ENCODE assay signal across 7 mouse cellular contexts in the genomic region with DNA sequence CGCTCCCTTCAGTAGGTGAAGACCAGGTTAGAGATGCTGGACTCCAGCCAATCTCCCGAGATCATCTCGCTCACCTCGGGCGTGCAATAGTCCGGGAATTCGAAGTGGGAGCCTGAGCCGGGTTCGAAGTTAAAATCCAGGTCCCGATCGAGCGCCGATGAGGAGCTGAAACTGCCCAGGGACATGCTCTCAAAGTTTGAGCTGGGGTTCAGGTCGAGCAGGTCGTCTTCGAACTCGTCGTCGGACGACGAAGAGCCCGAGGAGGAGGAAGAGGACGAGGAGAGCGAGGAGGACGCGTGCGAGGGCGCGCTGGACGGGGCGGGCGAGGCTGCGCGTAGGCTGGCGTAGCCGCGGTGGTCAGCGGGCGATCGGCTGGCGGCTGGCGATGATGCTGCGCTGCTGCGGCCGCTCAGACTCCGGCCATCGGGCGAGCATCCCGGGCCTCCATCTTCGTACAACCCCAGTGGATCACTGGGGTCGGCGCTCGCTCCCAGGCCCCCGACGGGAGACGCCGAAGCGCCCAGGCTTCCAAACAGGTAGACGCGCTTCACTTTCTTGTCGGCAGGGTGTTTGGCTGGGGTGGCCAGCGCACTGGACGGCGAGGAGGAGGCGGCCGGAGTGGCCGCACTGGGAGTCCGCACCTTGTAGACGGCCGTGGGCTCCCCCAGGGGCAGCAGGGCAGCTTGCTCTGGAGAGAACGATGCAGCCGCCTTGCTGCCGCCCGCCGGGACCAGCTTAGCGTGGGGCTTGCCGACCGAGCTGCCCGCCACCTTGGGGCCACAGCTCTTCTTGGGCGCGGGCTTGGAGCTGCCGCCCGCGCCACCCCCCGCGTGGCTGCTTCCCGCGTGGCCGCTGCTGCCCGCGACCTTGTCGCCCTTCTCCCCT. TPM values are rescaled to one million over a fixed set of nuclear protein-coding genes. Genes with fewer than 3 reads are reported as not detected.
DNase-seq lines count a peak whose midpoint lies in the region; ATAC-seq and TF ChIP-seq lines count a peak whose summit lies in the region.

No protein-coding gene starts in this region.

- no peak for TF ChIP-seq CTCF in G1E (IDR thresholded peaks at IDR 0.05; ENCODE audit: low read depth, low read length)

- H3K9me3 ChIP-seq in G1E (replicated peaks), result peaks cover 22% of the 10 kb centered on the region
- no peaks in the 10 kb centered on the region for H3K9me3 ChIP-seq in embryonic facial prominence, embryonic 13.5 days
- no peaks in the 10 kb centered on the region for H3K9me3 ChIP-seq in midbrain, embryonic 10.5 days (replicated peaks)

- H3K27me3 ChIP-seq in G1E (ENCODE audit: insufficient read depth, low read length), result no peaks in the 10 kb centered on the region; the same call in 1 of the 2 replicates
- no peaks in the 10 kb centered on the region for H3K27me3 ChIP-seq in embryonic facial prominence, embryonic 13.5 days
- H3K27me3 ChIP-seq in midbrain, embryonic 10.5 days (ENCODE audit: low read depth, poor library complexity, severe bottlenecking), result no peaks in the 10 kb centered on the region
- peaks cover 2% of the 10 kb centered on the region; the same call in 1 of the 2 replicates for H3K27me3 ChIP-seq in splenic B cell, adult 2 months (ENCODE audit: control insufficient read depth, insufficient read depth, low read length, poor library complexity, severe bottlenecking)

- no peak for ATAC-seq in G1E (ENCODE audit: extremely low read depth, insufficient number of reproducible peaks, low FRiP score, poor library complexity, severe bottlenecking)
- no peak for ATAC-seq in embryonic facial prominence, embryonic 13.5 days (ENCODE audit: insufficient number of reproducible peaks, insufficient read depth, low FRiP score, low TSS enrichment, low read depth)

- H3K27ac ChIP-seq in embryonic facial prominence, embryonic 13.5 days, result peak overlapping the region; percentile 100
- H3K27ac ChIP-seq in midbrain, embryonic 10.5 days (replicated peaks), result peak overlapping the region; percentile 99

- under 1% methylated on average over 92 of the region's 92 CpGs for WGBS in embryonic facial prominence, embryonic 13.5 days
- under 1% methylated on average over 92 of the region's 92 CpGs for WGBS in midbrain, embryonic 10.5 days

- H3K9ac ChIP-seq in embryonic facial prominence, embryonic 13.5 days, result peak overlapping the region; percentile 100

- DNase-seq in G1E (ENCODE audit: low spot score), result no peak
- DNase-seq in adrenal gland, adult 8-10 months, result peak; percentile 19
- peak; percentile 56 for DNase-seq in heart, postnatal 14 days
- DNase-seq in layer of hippocampus, postnatal 10 days (ENCODE audit: low spot score in 2 of 2), result peak; percentile 64 to 73
- peak; percentile 71 for DNase-seq in midbrain, embryonic 10.5 days (ENCODE audit: low spot score)
- peak; percentile 47 for DNase-seq in splenic B cell, adult 2 months (ENCODE audit: low read depth, low spot score)

- intact Hi-C loops in heart, postnatal 14 days (cut with DNase I), result loop anchor here (2.0 to 5.0 kb wide), 7 partner anchors 67 to 1035 kb away; partner anchors contain the start of gene E2f3

- H3K4me2 ChIP-seq in embryonic facial prominence, embryonic 13.5 days, result peak overlapping the region; percentile 62

- H3K4me3 ChIP-seq in G1E (ENCODE audit: low read depth, low read length), result peak overlapping the region; percentile 35; the same call in 1 of the 2 replicates
- peak overlapping the region; percentile 83 for H3K4me3 ChIP-seq in embryonic facial prominence, embryonic 13.5 days
- H3K4me3 ChIP-seq in midbrain, embryonic 10.5 days, result peak overlapping the region; percentile 83

- no peaks in the 10 kb centered on the region; the same call in 1 of the 2 replicates for H3K4me1 ChIP-seq in G1E (ENCODE audit: insufficient read depth, low read depth, low read length)
- peaks cover 16% of the 10 kb centered on the region for H3K4me1 ChIP-seq in embryonic facial prominence, embryonic 13.5 days
- peaks cover 30% of the 10 kb centered on the region for H3K4me1 ChIP-seq in midbrain, embryonic 10.5 days

- H3K36me3 ChIP-seq in G1E (replicated peaks), result no peaks in the 10 kb centered on the region
- H3K36me3 ChIP-seq in embryonic facial prominence, embryonic 13.5 days, result peaks cover 2% of the 10 kb centered on the region; the same call in 1 of the 2 replicates
- peaks cover 29% of the 10 kb centered on the region for H3K36me3 ChIP-seq in midbrain, embryonic 10.5 days
- H3K36me3 ChIP-seq in splenic B cell, adult 2 months (ENCODE audit: control insufficient read depth, insufficient read depth, low read length, poor library complexity, severe bottlenecking), result no peaks in the 10 kb centered on the region

RNA-seq across cellular contexts. Expression of gene Sox4, which starts 1.6 kb away (rescaled TPM):
- total RNA-seq in G1E (2014; fragmentation: Nextera tagmentation), result not detected in 2 replicates
- under 0.01 and 0.06 TPM in 2 replicates for total RNA-seq in G1E (2017)
- polyA plus RNA-seq in G1E (2012), result 0.02 TPM in 2 replicates
- total RNA-seq in adrenal gland, adult 8-10 months (2022), result 10 to 100 TPM; 21.8 to 31.1 (median 26.7) TPM
- polyA plus RNA-seq in embryonic facial prominence, embryonic 13.5 days (2015; fragmentation: Nextera tagmentation; extraction: Ambion mirVana), result 68.9 and 80.7 TPM in 2 replicates
- total RNA-seq in heart, postnatal 14 days (2021), result 10 to 100 TPM; 31.2 to 34.1 TPM
- total RNA-seq in layer of hippocampus, postnatal 10 days (2021), result 10 to 100 TPM; 75.3 to 78.0 TPM
- polyA plus RNA-seq in midbrain, embryonic 10.5 days (2016; fragmentation: Nextera tagmentation; extraction: Ambion mirVana), result 65.0 and 94.6 TPM in 2 replicates

Comparison
In these comparisons a context has a peak if more than half of its experiments do, and no peak if none do; other contexts are left out.
1. RNA of gene Sox4, which starts 1.6 kb away (total RNA-seq): 75.3 to 78.0 TPM in layer of hippocampus, postnatal 10 days, 31.2 to 34.1 TPM in heart, postnatal 14 days and 21.8 to 31.1 TPM in adrenal gland, adult 8-10 months; under 0.01 to 0.06 TPM in G1E; every median in the first group is over 10 times any median in the second.
2. Peak in every context shown above with its lines, with median percentiles within 50 percentile points of each other: H3K4me3 ChIP-seq.